Mouse (Mus musculus) stomach, postnatal 0 days (tissue): ENCODE measurements around the gene Rnf43.

ENCODE experiments used
- CTCF ChIP-seq: IDR thresholded peaks from 2 replicates; pipeline ENCODE4 v1.5.1; 2016; ENCODE audit warnings: antibody characterized with exemption, low read depth, mild to moderate bottlenecking, moderate library complexity
- EP300 ChIP-seq: optimal IDR thresholded peaks from 2 replicates; pipeline ENCODE3; 2016; ENCODE audit warnings: antibody characterized with exemption

- TF ChIP-seq CTCF (no peak), EP300 (no peak)
Measured at GRCm38 (mm10) chr11:87753255-87753654, 90.7 kb downstream of the Rnf43 start.
